Mouse (Mus musculus) stomach, embryonic 14.5 days (tissue): ENCODE data around the gene Ripor2. TPM values are rescaled to one million over a fixed set of nuclear protein-coding genes. Genes with fewer than 3 reads are reported as not detected.

Experiments
- ATAC-seq: fragments of 200-750 bp; cut with Nextera tagmentation; 2 replicates; pipeline ENCODE4 v1.8.0; 2017; ENCODE audit warnings: low read depth, moderate TSS enrichment; ENCODE audit not compliant: insufficient number of reproducible peaks, insufficient read depth, low FRiP score
- H3K27ac ChIP-seq: fragments of 300-500 bp; sonication (generic); 2 replicates; pipeline ENCODE4 v1.5.1; 2014; ENCODE audit warnings: mild to moderate bottlenecking, low read length, moderate library complexity, mixed read lengths
- H3K27me3 ChIP-seq: fragments of 300-500 bp; sonication (generic); 2 replicates; pipeline ENCODE4 v1.6.1; 2014; ENCODE audit warnings: low read length, control low read depth, mixed read lengths; ENCODE audit not compliant: control insufficient read depth, insufficient read depth
- H3K36me3 ChIP-seq: fragments of 300-500 bp; sonication (generic); 2 replicates; pipeline ENCODE4 v1.6.1; 2014; ENCODE audit warnings: mild to moderate bottlenecking, control low read depth, low read length, moderate library complexity, mixed read lengths; ENCODE audit not compliant: control insufficient read depth, insufficient read depth
- H3K4me1 ChIP-seq: fragments of 300-500 bp; sonication (generic); 2 replicates; pipeline ENCODE4 v1.6.1; 2014; ENCODE audit warnings: low read length, control low read depth, mixed read lengths; ENCODE audit not compliant: control insufficient read depth, insufficient read depth
- H3K4me2 ChIP-seq: fragments of 300-500 bp; sonication (generic); replicated peaks from 2 replicates; pipeline ENCODE4 v1.6.1; 2014; ENCODE audit warnings: low read depth, low read length, control low read depth
- H3K4me3 ChIP-seq: fragments of 300-500 bp; sonication (generic); 2 replicates; pipeline ENCODE4 v1.5.1; 2014; ENCODE audit warnings: low read depth, low read length, control low read depth
- H3K9ac ChIP-seq: fragments of 300-500 bp; sonication (generic); replicated peaks from 2 replicates; pipeline ENCODE4 v1.6.1; 2014; ENCODE audit warnings: low read depth, mild to moderate bottlenecking, control low read depth, low read length, moderate library complexity, mixed read lengths
- H3K9me3 ChIP-seq: fragments of 300-500 bp; sonication (generic); 2 replicates; pipeline ENCODE4 v1.6.1; 2016; ENCODE audit warnings: low read depth, low read length, control low read depth; ENCODE audit not compliant: control insufficient read depth
- WGBS: fragments of 180-500 bp; shearing (Covaris S2); extraction: QIAGEN DNeasy Blood & Tissue Kit; methylation state at CpG from one replicate; pipeline ENCODE4 v1.1.7; 2014; 5-methylcytosine and 5-hydroxymethylcytosine counted together
- polyA plus RNA-seq: library from polyadenylated mRNA; unstranded; fragments of >200 nt; fragmentation: Nextera tagmentation; extraction: Ambion mirVana; gene quantifications from 2 replicates; pipeline ENCODE4 v1.2.1, GENCODE M21; 2014

Ripor2 gene
- polyA plus RNA-seq, 1 experiment from 2014 or later, result 2.3 TPM

- no peaks in the 10 kb centered on the region for H3K9me3 ChIP-seq
- no peak overlapping the region for H3K4me2 ChIP-seq
- H3K27me3 ChIP-seq, result no peaks in the 10 kb centered on the region
- H3K27ac ChIP-seq, result no peak overlapping the region
- no peak overlapping the region for H3K9ac ChIP-seq
- WGBS, result 64% methylated on average over 3 of the region's 3 CpGs
- H3K36me3 ChIP-seq, result peaks cover 20% of the 10 kb centered on the region
- no peaks in the 10 kb centered on the region for H3K4me1 ChIP-seq
- H3K4me3 ChIP-seq, result no peak overlapping the region
- no peak for ATAC-seq
Observed at GRCm38 (mm10) chr13:24747823-24748222, 165.8 kb downstream of the Ripor2 start.

- H3K9ac ChIP-seq, result no peak overlapping the region
- H3K9me3 ChIP-seq, result no peaks in the 10 kb centered on the region
- H3K36me3 ChIP-seq, result peaks cover 24% of the 10 kb centered on the region
- WGBS, result 88% methylated on average over 8 of the region's 8 CpGs
- no peak overlapping the region for H3K4me3 ChIP-seq
- H3K4me1 ChIP-seq, result no peaks in the 10 kb centered on the region
- H3K27me3 ChIP-seq, result no peaks in the 10 kb centered on the region
- H3K4me2 ChIP-seq, result no peak overlapping the region
- ATAC-seq, result no peak
- no peak overlapping the region for H3K27ac ChIP-seq
Observed at GRCm38 (mm10) chr13:24750807-24751206, 168.8 kb downstream of the Ripor2 start.

GRCm38 (mm10) chr13:24751396-24751795, 169.4 kb downstream of the Ripor2 start:
- Histone ChIP-seq H3K4me3 (no peak overlapping the region), H3K27me3 (no peaks in the 10 kb centered on the region), H3K27ac (no peak overlapping the region), H3K4me2 (no peak overlapping the region), H3K4me1 (no peaks in the 10 kb centered on the region), H3K36me3 (peaks cover 24% of the 10 kb centered on the region), H3K9ac (no peak overlapping the region), H3K9me3 (no peaks in the 10 kb centered on the region)
- 84% methylated on average over 8 of the region's 8 CpGs for WGBS
- no peak for ATAC-seq

- Histone ChIP-seq H3K36me3 (peaks cover 19% of the 10 kb centered on the region; the same call in 1 of the 2 replicates), H3K27ac (no peak overlapping the region), H3K27me3 (no peaks in the 10 kb centered on the region), H3K4me1 (peaks cover 8% of the 10 kb centered on the region; the same call in 1 of the 2 replicates), H3K4me3 (no peak overlapping the region), H3K9me3 (no peaks in the 10 kb centered on the region), H3K4me2 (no peak overlapping the region), H3K9ac (no peak overlapping the region)
- 95% methylated on average over 3 of the region's 3 CpGs for WGBS
- ATAC-seq, result no peak
Observed at GRCm38 (mm10) chr13:24756756-24757155, 174.8 kb downstream of the Ripor2 start.

- H3K9ac ChIP-seq, result no peak overlapping the region
- H3K9me3 ChIP-seq, result no peaks in the 10 kb centered on the region
- H3K4me2 ChIP-seq, result no peak overlapping the region
- no peak for ATAC-seq
- H3K4me1 ChIP-seq, result peaks cover 8% of the 10 kb centered on the region; the same call in 1 of the 2 replicates
- H3K27me3 ChIP-seq, result no peaks in the 10 kb centered on the region
- no peak overlapping the region for H3K27ac ChIP-seq
- H3K36me3 ChIP-seq, result peaks cover 16% of the 10 kb centered on the region; the same call in 1 of the 2 replicates
- no peak overlapping the region for H3K4me3 ChIP-seq
- WGBS, result 81% methylated on average over 12 of the region's 12 CpGs
Observed at GRCm38 (mm10) chr13:24757820-24758564, 176.0 kb downstream of the Ripor2 start.

- no peak overlapping the region for H3K27ac ChIP-seq
- H3K4me2 ChIP-seq, result no peak overlapping the region
- no peaks in the 10 kb centered on the region for H3K27me3 ChIP-seq
- H3K36me3 ChIP-seq, result peaks cover 16% of the 10 kb centered on the region; the same call in 1 of the 2 replicates
- no peak overlapping the region for H3K9ac ChIP-seq
- H3K4me1 ChIP-seq, result peaks cover 8% of the 10 kb centered on the region; the same call in 1 of the 2 replicates
- WGBS, result 79% methylated on average over 10 of the region's 10 CpGs
- H3K4me3 ChIP-seq, result no peak overlapping the region
- ATAC-seq, result no peak
- no peaks in the 10 kb centered on the region for H3K9me3 ChIP-seq
Observed at GRCm38 (mm10) chr13:24759451-24759850, 177.5 kb downstream of the Ripor2 start.

- Histone ChIP-seq H3K4me1 (peaks cover 8% of the 10 kb centered on the region; the same call in 1 of the 2 replicates), H3K9ac (no peak overlapping the region), H3K27ac (no peak overlapping the region), H3K4me3 (peak overlapping the region; percentile 96), H3K9me3 (no peaks in the 10 kb centered on the region), H3K27me3 (no peaks in the 10 kb centered on the region), H3K36me3 (peaks cover 12% of the 10 kb centered on the region; the same call in 1 of the 2 replicates), H3K4me2 (peak overlapping the region; percentile 69)
- no peak for ATAC-seq
- 65% methylated on average over 5 of the region's 5 CpGs for WGBS
Observed at GRCm38 (mm10) chr13:24760351-24760870, 178.4 kb downstream of the Ripor2 start.

- Histone ChIP-seq H3K9me3 (no peaks in the 10 kb centered on the region), H3K36me3 (peaks cover 12% of the 10 kb centered on the region; the same call in 1 of the 2 replicates), H3K27ac (peak overlapping the region; percentile 96; the same call in 1 of the 2 replicates), H3K27me3 (no peaks in the 10 kb centered on the region), H3K4me1 (peaks cover 8% of the 10 kb centered on the region; the same call in 1 of the 2 replicates), H3K4me3 (peak overlapping the region; percentile 96), H3K4me2 (peak overlapping the region; percentile 69), H3K9ac (peak overlapping the region; percentile 74)
- no peak for ATAC-seq
- 4% methylated on average over 10 of the region's 10 CpGs for WGBS
Observed at GRCm38 (mm10) chr13:24761083-24761402, 179.1 kb downstream of the Ripor2 start.
